Mouse (Mus musculus) embryonic facial prominence, embryonic 12.5 days (tissue): ENCODE measurements around the gene Pou5f1. TPM values are rescaled to one million over a fixed set of nuclear protein-coding genes. Genes with fewer than 3 reads are reported as not detected.
A peak's percentile ranks its signal among the peaks of the same experiment; 100 is the strongest.
"Not testable (repeated sequence)": the region's sequence is repeated elsewhere in the genome, so short reads cannot be mapped to it uniquely, and the experiment has no call there.

ENCODE experiments used
- ATAC-seq: fragments of 200-750 bp; cut with Nextera tagmentation; 2 replicates; pipeline ENCODE4 v1.8.0; 2017; ENCODE audit not compliant: insufficient number of reproducible peaks, insufficient read depth, low FRiP score, low TSS enrichment
- H3K27ac ChIP-seq: fragments of 300-500 bp; sonication (generic); 2 replicates; pipeline ENCODE4 v1.5.1; 2016; ENCODE audit warnings: mild to moderate bottlenecking
- H3K27me3 ChIP-seq: fragments of 300-500 bp; sonication (generic); 2 replicates; pipeline ENCODE4 v1.6.1; 2016; ENCODE audit warnings: mild to moderate bottlenecking, moderate library complexity
- H3K36me3 ChIP-seq: fragments of 300-500 bp; sonication (generic); 2 replicates; pipeline ENCODE4 v1.6.1; 2016; ENCODE audit warnings: mild to moderate bottlenecking
- H3K4me1 ChIP-seq: fragments of 300-500 bp; sonication (generic); 2 replicates; pipeline ENCODE4 v1.6.1; 2016
- H3K4me2 ChIP-seq: fragments of 300-500 bp; sonication (generic); replicated peaks from 2 replicates; pipeline ENCODE4 v1.6.1; 2016; ENCODE audit warnings: mild to moderate bottlenecking, moderate library complexity
- H3K4me3 ChIP-seq: fragments of 300-500 bp; sonication (generic); 2 replicates; pipeline ENCODE4 v1.5.1; 2016; ENCODE audit warnings: mild to moderate bottlenecking
- H3K9ac ChIP-seq: fragments of 300-500 bp; sonication (generic); 2 replicates; pipeline ENCODE4 v1.6.1; 2016; ENCODE audit warnings: mild to moderate bottlenecking, moderate library complexity
- H3K9me3 ChIP-seq: fragments of 300-500 bp; sonication (generic); 2 replicates; pipeline ENCODE4 v1.6.1; 2016; ENCODE audit warnings: mild to moderate bottlenecking, moderate library complexity
- WGBS: fragments of 180-500 bp; shearing (Covaris S2); methylation state at CpG from one replicate; pipeline ENCODE4 v1.1.7; 2016; 5-methylcytosine and 5-hydroxymethylcytosine counted together
- polyA plus RNA-seq: library from polyadenylated mRNA; unstranded; fragments of >200 nt; fragmentation: Nextera tagmentation; extraction: Ambion mirVana; gene quantifications from 2 replicates; pipeline ENCODE4 v1.2.1, GENCODE M21; 2016

The Pou5f1 gene
- not detected in 2 replicates for polyA plus RNA-seq

GRCm38 (mm10) chr17:35505776-35506175 is at the start of gene Pou5f1:
TSS of gene Pou5f1 (plus strand) at chr17:35506018.
- H3K27ac ChIP-seq = no peak within 1 kb of the TSS
- no peak for ATAC-seq
- peaks cover 50% of the 10 kb centered on the region for H3K27me3 ChIP-seq
- no peak within 1 kb of the TSS for H3K4me2 ChIP-seq
- H3K4me3 ChIP-seq = no peak within 1 kb of the TSS
- no peaks in the 10 kb centered on the region for H3K36me3 ChIP-seq
- H3K9ac ChIP-seq = no peak within 1 kb of the TSS
- H3K4me1 ChIP-seq = peaks cover 15% of the 10 kb centered on the region
- 25% methylated on average over 13 of the region's 13 CpGs for WGBS
- no peaks in the 10 kb centered on the region for H3K9me3 ChIP-seq

GRCm38 (mm10) chr17:35458247-35458646 is 47.6 kb upstream of the Pou5f1 start:
- H3K9me3 ChIP-seq, H3K36me3 ChIP-seq, H3K27ac ChIP-seq, H3K4me1 ChIP-seq, H3K4me2 ChIP-seq, ATAC-seq, H3K27me3 ChIP-seq, H3K4me3 ChIP-seq, H3K9ac ChIP-seq: not testable (repeated sequence)
- WGBS = no CpG with 5 or more reads among the region's 1 CpGs

DNA sequence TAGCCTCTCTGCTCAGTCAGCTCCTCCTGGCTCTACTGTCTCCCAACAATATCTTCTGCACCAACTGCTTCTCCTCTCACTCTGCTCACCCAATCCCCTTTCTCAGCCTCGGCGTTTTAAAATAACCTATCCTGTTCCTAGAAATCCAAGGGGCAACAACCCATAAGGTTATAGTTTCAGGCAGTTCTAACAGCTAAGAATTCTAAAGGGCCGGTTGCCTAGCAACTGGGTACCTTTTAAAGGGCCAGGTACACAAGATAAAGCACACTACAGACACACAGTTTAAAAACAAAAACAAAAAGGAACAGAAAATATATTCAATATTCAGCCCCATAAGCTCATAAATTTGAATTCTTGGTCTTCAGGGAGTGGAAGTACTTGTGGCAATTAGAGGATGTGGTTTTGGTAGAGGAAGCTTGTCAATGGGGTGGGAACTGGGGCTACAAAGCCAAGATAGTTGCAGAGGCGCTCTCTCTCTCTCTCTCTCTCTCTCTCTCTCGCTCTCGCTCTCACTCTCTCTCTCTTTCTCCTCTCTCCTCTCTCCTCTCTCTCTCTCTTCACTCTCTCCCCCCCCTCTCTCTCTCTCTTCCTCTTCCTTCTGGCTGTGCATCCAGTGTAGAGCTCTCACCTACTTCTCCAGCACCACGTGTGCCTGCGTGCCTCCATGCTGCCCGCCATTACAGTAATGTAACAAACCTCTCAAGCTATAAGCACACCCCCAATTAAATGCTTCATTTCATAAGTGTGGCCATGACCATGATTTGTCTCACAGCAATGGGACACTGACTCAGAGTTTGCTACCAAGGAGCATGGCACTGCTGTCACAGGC is 45.1 kb upstream of the Pou5f1 start:
- not testable (repeated sequence) for H3K27ac ChIP-seq, H3K27me3 ChIP-seq, H3K4me1 ChIP-seq, H3K9ac ChIP-seq, H3K4me2 ChIP-seq, ATAC-seq, H3K4me3 ChIP-seq, H3K36me3 ChIP-seq, H3K9me3 ChIP-seq
- WGBS = 74% methylated on average over 3 of the region's 9 CpGs

DNA sequence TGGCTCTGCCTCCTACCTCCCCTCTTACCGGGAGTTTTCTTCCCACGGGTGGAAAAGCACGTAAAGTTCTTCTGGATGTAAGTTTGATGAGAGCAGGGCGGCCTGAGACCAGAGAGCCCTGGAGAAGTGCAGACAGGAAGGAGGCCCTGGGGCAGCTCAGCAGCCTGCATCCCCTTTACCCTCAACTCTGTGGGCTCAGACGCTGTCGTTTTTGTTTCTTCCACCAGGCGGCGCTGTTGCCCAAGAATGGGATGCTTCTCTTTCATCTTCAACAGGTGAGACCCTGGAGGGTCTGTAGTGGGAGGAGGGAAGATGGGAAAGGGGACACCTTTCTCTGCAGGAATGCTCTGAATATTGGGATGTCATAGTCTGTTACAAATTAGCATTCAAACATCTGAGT is 40.2 kb upstream of the Pou5f1 start:
- WGBS = 7% methylated on average over 8 of the region's 8 CpGs
- not testable (repeated sequence) for ATAC-seq, H3K4me2 ChIP-seq, H3K36me3 ChIP-seq, H3K9me3 ChIP-seq, H3K27ac ChIP-seq, H3K4me3 ChIP-seq, H3K4me1 ChIP-seq, H3K9ac ChIP-seq
- peaks cover 24% of the 10 kb centered on the region for H3K27me3 ChIP-seq

DNA sequence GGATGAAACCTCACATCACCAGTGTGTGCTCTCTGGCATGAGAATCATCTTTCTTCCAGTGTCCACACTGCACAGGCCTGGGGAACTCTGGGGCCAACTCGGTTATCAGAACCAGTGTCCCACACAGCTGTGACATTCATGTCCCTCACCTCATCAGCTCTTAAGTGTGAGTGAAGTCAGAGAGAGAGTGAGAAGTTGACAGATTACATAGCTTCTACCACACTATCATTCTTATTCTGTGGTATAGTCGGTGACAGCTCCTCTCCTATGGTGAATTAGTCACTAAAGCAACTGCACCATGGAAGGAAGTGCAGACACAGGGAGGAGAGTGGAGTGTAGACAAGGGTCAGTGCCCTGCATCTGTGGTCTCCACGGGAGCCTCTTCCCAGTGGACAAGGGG is 36.9 kb upstream of the Pou5f1 start:
- H3K27me3 ChIP-seq = peaks cover 30% of the 10 kb centered on the region
- H3K27ac ChIP-seq = not testable (repeated sequence)

GRCm38 (mm10) chr17:35469842-35470751 is 35.7 kb upstream of the Pou5f1 start, which contains the start of gene H2-Q10:
TSS of gene H2-Q10 (plus strand) at chr17:35470089.
- Histone ChIP-seq H3K4me2 (peak within 1 kb of the TSS; percentile 86), H3K9me3 (no peaks in the 10 kb centered on the region), H3K9ac (peak within 1 kb of the TSS; percentile 49), H3K36me3 (no peaks in the 10 kb centered on the region), H3K4me3 (peak within 1 kb of the TSS; percentile 48), H3K27me3 (peaks cover 30% of the 10 kb centered on the region), H3K27ac (no peak within 1 kb of the TSS), H3K4me1 (peaks cover 5% of the 10 kb centered on the region)
- WGBS = 2% methylated on average over 80 of the region's 80 CpGs
- ATAC-seq = no peak

More for the DNA sequence above, 36.9 kb upstream of the Pou5f1 start:
- H3K4me1 ChIP-seq, H3K9me3 ChIP-seq, H3K9ac ChIP-seq, H3K4me2 ChIP-seq, H3K36me3 ChIP-seq, H3K4me3 ChIP-seq, ATAC-seq: not testable (repeated sequence)
- WGBS = 61% methylated on average over 3 of the region's 3 CpGs

GRCm38 (mm10) chr17:35484066-35484465 is 21.8 kb upstream of the Pou5f1 start:
- WGBS = 2% methylated on average over 9 of the region's 9 CpGs
- H3K9me3 ChIP-seq = no peaks in the 10 kb centered on the region
- no peak for ATAC-seq

DNA sequence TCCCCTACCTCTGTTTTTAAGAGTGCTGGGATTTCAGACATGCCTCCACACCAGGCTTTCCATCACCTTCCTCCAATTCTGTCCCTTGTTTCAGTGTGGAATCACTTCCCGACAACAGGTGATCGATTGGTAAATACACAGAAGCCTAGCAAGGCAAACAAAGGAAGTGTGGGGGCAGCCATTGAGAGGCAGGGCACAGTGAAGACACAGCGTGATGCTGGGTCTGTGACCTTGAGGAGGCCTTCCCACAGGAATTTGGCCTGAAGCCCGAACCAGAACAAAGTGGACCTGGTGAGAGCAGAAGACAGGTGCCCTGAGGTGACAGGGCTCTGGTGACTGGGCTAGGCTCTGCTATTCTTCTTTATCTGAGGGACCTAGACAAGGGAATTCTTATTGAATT is 20.1 kb upstream of the Pou5f1 start:
- Histone ChIP-seq H3K27ac (no peak overlapping the region), H3K4me2 (no peak overlapping the region), H3K27me3 (no peaks in the 10 kb centered on the region; the same call in 1 of the 2 replicates), H3K4me3 (no peak overlapping the region), H3K9me3 (no peaks in the 10 kb centered on the region), H3K36me3 (no peaks in the 10 kb centered on the region), H3K9ac (no peak overlapping the region), H3K4me1 (no peaks in the 10 kb centered on the region)
- no peak for ATAC-seq
- WGBS = 31% methylated on average over 4 of the region's 4 CpGs

More at GRCm38 (mm10) chr17:35484066-35484465, 21.8 kb upstream of the Pou5f1 start:
- Histone ChIP-seq H3K4me1 (no peaks in the 10 kb centered on the region), H3K27ac (no peak overlapping the region), H3K36me3 (no peaks in the 10 kb centered on the region), H3K4me3 (no peak overlapping the region), H3K9ac (no peak overlapping the region), H3K27me3 (no peaks in the 10 kb centered on the region; the same call in 1 of the 2 replicates), H3K4me2 (no peak overlapping the region)

DNA sequence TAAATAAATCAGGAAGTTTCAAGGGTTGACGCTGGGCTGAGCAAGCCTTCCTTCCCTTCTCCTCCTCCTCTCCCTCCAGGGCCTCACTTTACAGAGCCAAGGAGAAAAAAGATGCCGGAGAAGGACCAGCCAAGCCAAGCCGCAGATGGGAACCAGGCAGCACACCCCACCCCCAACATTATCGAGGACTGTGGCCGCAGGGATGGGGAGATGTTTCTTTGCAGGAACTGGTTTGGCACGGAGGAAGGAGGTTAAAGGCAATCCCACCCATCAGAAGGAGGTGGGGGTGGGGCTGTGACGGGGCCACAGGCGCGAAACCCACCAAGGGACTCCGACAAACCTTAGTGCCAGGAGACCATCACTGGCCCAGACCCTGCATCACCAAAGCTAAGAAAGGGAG is 19.1 kb upstream of the Pou5f1 start:
- Histone ChIP-seq H3K36me3 (no peaks in the 10 kb centered on the region), H3K4me3 (no peak overlapping the region), H3K4me2 (no peak overlapping the region), H3K9me3 (no peaks in the 10 kb centered on the region), H3K4me1 (no peaks in the 10 kb centered on the region), H3K9ac (no peak overlapping the region), H3K27ac (no peak overlapping the region), H3K27me3 (no peaks in the 10 kb centered on the region; the same call in 1 of the 2 replicates)
- WGBS = 45% methylated on average over 10 of the region's 10 CpGs
- no peak for ATAC-seq

- Histone ChIP-seq H3K36me3 (no peaks in the 10 kb centered on the region), H3K4me1 (no peaks in the 10 kb centered on the region), H3K9me3 (no peaks in the 10 kb centered on the region), H3K9ac (no peak overlapping the region), H3K27ac (no peak overlapping the region), H3K4me3 (no peak overlapping the region), H3K27me3 (no peaks in the 10 kb centered on the region; the same call in 1 of the 2 replicates), H3K4me2 (no peak overlapping the region)
- 90% methylated on average over 2 of the region's 2 CpGs for WGBS
- ATAC-seq = no peak
These were observed 17.8 kb upstream of the Pou5f1 start for GRCm38 (mm10) chr17:35488041-35488440.

- Histone ChIP-seq H3K9ac (no peak overlapping the region), H3K4me2 (no peak overlapping the region), H3K9me3 (no peaks in the 10 kb centered on the region), H3K4me1 (no peaks in the 10 kb centered on the region), H3K4me3 (no peak overlapping the region), H3K27me3 (no peaks in the 10 kb centered on the region), H3K36me3 (no peaks in the 10 kb centered on the region), H3K27ac (no peak overlapping the region)
- no peak for ATAC-seq
- WGBS = 57% methylated on average over 5 of the region's 5 CpGs
These were observed 15.5 kb upstream of the Pou5f1 start for GRCm38 (mm10) chr17:35490320-35490719.
